Mouse (Mus musculus) heart, adult 11 months (tissue): ENCODE measurements around the gene Ghitm.
"Not testable (repeated sequence)": the region's sequence is repeated elsewhere in the genome, so short reads cannot be mapped to it uniquely, and the experiment has no call there.

ENCODE experiments used
- DNase-seq: peaks from one replicate; pipeline ENCODE4 v3.0.0; 2022

Ghitm gene

DNA sequence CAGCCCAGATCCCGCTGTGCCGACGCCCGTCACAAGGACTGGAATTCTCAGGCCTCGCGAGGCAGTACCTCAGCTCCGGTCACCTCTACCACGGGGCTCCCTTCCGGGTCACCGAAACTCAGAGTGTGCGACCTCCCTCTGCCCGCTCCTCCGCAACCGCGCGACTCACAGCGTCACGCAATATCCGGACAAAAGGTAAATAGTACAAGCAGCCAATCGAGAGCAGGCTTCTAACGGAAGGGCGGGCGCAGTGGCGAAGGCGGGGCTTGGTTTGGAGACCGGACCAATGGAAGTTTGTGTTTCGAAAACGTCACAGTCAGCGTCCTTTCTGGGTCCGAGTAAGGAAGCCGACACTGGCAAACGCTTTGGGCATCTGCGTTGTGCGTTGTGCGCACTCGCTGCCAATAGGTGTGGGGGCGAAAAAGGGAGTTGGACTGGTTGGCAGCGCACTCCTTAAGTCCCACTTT, at the start of gene Ghitm:
Gene Ghitm, minus strand, starts transcription at position 146 of the 467 bp plus-strand sequence.
- DNase-seq = peak; percentile 100

DNA sequence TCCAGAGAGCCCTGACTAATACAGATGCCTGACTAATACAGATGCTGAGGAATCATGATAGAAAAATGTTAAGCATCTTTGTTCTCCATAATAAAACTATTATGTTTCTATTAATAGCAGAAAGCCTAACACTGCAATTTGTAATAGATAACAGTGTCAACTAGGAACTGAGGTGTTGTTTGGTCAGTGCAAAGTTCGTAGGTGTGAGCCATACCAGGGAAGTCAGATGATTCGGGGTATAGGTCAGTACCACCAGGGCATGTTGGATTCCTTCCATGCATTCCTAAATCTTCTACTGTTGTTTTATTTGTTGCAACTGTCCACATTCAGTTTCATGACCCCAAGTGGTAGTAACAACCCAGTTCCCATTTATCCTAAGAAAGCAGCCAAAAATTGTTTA, 49.8 kb upstream of the Ghitm start:
- no peak for DNase-seq

DNA sequence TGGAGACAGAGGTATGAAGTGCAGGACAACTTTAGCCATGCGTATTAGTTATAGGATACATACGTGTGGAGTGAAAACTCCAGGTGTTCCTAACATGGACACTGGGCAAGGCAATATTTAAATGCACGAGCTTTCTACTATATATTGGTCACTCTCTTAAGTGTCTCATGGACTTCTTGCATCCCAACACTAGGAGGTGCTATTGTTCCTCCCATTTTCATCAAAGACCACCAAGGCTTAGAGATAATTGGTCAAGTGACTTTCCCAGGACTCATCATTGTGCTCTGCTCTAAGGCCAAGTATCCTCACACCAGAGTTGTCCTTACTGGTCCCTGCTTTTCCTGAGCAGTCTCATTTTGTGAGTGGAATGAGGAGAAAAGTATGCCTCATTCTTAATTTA, 39.4 kb upstream of the Ghitm start:
- DNase-seq = no peak

DNA sequence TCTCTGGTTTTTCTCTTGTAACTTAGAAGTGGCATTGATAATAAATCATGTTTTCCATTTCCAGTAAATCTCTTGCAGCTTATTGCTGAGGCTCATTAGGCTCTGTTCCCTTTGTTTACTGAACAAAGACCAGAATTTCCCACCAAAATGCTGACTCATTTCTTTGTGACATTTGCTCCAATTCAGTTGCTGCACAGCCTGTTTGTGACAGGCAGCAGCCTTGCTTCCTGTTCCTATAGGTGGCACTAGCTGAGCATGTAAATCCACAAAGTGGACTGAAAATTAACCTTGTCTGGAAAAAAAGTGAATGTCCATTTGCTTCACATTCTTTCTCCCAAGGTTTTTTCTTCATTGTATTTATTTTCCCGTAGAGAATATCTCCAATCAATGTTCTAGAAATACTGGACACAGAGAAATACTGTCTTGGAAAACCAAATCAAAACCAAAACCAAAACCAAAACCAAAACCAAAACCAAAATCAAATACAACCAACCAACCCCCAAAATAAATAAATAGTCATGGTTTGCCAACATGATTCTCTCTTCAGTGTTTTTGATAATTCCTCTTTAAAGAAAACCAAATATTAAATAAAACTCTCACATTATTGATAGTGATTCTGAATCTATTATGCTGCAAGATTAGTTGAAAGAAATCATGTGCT, 30.3 kb upstream of the Ghitm start:
- DNase-seq = peak; percentile 84

DNA sequence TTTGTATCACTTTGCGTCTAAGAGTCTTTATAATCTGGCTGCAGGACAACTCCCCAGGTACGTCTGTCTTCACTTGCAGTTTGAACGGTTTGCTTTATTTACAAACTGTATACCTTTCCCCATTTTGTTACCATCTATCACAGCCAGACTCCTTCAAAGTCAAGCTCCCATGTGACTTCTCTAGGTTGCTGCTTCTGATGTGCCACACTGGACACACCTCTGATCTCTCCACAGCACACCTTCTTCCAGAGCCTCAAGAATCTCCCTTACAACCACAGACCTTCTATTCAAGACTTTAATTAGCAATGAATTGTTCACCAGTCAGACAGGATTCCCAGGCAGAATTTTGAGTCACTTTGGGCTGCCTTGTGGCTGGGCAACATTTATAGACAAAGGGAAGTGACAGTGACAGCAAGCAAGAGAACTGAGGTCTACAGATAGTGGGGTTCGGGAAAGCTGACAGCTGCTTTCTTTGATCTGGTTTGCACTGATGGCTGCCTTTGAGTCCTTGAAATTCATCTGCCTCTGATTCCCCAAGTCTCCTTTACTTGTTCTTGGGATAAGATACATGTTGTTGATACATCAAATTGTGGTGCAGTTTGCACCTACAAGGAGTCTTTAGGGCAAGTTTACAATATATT, 29.4 kb upstream of the Ghitm start:
- DNase-seq = no peak

DNA sequence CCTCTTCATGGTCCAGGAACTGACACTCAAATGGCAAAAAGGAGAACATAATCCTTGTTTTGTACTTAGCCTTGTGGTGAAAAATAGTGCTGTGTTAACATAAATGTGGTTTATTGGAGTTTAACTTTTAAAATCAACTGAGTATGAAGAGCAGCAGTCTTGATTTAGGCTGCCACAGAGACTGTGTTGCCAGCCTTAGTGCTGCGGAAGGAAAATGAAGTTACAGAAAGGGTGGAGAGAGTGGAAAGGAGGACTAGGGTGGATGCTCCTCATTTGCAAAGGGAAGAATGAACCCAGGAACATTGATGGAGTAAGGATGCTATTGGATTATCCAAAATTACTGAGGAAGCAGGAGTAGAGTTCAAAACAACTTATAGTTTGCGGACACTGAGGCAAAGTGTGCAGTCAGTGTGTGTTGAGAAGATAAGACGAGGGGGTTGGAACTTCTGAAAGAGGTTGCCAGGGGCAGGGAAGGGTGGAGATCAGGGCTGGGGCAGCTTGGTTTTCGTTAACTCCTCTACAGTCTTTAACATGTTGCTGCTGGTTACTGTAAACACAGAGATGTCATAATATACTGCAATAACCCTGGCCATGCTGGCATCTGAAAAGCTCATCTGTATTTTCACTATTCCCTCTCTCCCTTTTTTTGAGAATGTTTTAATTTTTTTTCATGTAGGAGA, 28.3 kb upstream of the Ghitm start:
- DNase-seq = no peak

DNA sequence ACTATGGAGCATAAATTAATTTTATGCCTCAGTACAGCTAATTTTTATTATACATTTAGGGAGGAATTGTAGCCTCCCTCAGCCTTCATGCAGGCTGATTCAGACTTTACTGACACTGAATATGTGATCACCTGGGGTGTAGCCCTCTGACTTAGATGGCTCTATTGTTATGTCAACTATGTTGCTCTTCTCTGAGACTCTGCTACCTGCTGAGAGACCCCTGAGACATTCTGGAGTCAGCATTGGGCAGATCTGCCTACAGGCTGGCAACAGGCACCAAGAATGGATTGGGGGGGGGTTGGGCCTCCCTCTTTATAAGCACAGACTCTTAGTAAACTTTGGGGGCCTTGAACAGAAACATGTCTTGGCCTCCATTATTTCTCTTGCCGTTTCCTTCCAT, 19.3 kb upstream of the Ghitm start:
- DNase-seq = peak; percentile 71

DNA sequence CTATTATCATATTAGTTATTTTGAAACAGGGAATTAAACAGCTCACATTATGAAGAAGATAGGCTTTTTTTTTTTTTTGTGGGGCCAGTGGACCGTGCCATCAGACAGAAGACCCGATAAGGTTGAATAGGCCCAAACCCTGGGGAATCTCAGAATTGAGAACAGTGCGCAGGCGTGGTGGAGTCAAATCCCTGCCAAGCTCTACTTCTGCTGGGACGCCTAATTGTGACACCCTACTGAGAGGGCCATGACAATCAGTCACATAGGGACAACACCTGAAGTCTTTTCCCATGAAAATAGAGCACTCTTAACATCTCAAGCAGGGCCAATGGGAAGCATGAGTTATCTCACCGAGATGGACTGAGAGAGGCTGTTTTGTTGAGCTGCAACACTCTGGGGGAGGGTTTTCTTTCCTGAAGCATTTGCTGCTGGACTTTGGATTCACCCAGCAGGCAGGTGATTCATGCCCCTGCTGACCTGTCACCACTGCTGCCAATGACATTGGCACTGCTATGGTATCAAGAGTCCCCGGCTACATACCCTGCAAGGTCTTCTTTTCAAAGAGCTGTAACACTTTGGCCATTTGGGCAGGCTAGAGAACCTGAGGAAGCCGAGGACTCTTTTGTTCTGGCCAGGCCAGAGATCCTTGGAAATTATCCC, 4.1 kb upstream of the Ghitm start:
- DNase-seq = peak; percentile 58

DNA sequence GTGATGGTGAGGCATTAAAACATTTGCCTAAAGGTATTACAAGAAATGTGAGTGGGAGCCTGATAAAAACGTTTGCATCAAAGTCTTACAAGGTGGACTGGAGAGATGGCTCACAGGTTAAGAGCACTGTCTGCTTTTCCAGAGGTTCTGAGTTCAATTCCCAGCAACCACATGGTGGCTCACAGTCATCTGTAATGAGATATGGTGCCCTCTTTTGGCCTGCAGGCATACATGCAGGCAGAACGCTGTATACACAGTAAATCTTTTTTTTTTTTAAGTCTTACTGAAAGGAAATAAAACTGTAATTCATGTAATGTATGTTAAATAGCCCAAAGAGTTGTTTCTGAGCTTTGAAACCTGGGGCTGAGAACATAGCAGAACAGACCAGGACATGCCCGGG, 2.5 kb upstream of the Ghitm start:
- DNase-seq = not testable (repeated sequence)

DNA sequence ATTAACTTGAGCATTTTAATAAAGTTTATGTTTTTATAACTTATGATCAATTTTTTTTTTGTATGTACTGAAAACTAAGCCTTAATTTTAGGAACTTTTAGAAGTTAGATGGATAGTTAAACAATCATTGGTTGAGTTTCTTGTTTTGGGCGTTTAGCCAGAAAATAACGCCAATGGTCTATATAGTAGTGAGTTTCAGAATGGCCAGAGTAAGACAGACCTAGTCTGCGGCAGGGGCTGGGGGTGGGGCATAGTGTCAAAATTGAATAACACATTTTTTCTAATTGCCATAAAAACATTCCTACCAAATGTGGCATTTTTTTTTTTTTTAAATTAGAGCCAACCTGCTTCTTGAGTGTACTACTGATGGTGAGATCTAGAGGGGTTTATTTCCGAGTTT, 1.0 kb upstream of the Ghitm start:
- DNase-seq = no peak

DNA sequence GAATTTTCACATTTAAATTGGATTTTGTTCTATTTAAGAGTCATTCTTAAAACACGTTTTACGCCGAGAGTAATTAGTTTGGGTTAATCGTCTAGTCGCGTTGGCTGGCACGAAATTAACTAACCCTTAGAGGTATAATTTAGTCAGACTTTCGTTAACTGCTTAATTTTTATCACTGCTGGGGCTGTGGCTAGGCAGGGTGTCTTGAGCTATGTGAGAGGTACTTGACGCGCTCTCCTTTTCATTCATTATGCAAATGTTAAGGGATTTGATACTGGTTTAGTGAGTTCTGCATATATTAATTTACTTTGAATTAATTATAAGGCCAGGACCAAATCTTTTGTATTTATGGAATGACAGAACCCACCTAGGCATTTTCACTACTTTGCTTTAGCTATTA, 599 bp upstream of the Ghitm start:
- DNase-seq = no peak

DNA sequence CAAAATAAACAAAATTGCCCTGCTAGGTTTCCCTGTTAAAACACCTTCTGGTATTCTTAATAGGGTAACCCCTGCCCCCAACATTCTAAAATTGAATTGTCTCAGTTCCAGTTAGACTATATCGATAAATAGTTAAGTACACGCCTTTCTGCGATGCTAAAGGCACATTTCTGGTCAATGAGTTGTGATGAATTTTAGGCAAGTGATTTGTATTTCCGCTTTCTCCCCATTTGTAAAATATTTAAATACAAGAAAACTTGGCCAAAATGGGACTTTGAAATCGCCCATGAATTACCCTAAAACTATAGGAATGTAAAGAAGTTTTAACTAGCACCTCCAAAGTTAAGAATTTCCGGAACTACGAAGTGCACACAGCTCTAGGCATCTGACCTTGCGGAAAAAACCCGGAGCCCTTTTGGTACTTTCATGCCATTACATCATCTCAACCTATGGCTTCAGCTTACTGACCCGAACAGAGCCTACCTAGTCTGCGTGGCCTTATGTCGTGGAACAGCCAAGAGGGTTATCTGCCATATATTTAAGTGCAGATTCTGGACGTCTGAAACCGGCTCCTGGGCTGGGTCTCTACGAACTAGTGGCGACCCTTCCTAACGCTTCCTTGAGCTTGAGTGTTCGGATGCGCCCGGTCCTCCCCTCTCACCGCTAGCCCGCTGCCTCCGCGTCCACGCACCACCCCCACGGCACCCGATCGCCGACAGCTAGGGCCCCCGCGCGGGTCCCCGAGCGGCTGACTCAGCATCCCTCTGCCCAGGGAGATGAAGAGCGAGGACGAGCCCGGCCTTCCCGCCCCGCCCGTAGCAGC, 557 bp downstream of the Ghitm start:
- DNase-seq = no peak

DNA sequence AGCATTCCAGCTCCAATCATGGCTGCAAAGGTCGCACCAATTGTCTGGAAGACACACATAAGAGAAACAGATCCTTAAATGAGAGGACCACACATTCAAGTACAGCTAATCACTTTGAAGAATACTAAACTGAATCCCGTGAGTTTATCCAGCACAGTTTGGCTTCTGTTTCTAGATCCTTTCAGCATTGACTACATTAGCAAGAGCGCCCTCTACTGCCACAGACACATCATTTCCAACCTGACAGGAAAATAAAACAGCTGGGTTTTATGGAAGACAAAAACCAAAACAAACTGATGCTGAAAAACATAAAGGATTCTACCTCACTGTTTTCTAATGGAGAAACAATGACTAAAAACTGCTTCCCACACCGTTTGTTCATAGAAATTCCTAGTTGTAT, 7.4 kb downstream of the Ghitm start:
- peak; percentile 63 for DNase-seq

DNA sequence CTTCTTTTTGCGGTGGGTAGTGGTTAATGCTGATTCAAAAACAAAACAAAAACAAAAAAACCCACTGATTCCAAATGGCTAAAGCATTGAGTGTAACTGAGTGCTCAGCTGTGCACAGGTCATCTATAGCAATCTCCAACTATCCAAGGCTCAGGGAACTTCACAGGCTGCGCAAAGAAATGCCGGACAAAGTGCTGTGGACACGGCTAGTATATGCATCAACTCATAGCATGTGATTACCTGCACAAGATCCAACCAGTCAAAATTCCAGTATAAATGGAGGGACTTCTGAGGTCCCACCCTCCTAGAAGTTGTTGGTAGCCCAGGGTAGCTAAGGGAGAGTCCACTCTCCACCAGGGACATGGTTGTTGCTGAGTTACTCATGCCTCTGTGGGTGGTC, 15.8 kb downstream of the Ghitm start:
- DNase-seq = peak; percentile 53

DNA sequence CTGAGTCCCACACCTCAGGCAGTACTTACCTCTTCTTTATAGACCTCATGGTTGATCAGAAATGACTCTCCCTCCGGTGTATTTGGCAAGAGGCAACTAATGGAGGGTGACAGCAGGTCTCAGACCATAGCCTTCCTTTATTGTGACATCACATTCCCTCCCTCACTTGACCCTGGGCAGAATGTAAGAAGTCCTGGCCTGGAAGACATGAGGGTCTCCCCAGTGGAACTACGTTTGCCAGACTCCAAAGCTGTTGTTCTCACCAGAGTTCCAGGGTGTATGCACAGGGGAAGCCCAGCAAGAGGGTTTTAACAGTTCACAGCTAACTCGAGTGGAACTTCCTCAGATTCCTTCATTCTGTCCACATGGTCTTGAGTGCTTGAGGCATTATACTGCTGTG, 21.1 kb downstream of the Ghitm start, which contains the start of gene 2610528A11Rik:
Gene 2610528A11Rik, minus strand, starts transcription at position 101 of the 400 bp plus-strand sequence.
- peak; percentile 76 for DNase-seq

DNA sequence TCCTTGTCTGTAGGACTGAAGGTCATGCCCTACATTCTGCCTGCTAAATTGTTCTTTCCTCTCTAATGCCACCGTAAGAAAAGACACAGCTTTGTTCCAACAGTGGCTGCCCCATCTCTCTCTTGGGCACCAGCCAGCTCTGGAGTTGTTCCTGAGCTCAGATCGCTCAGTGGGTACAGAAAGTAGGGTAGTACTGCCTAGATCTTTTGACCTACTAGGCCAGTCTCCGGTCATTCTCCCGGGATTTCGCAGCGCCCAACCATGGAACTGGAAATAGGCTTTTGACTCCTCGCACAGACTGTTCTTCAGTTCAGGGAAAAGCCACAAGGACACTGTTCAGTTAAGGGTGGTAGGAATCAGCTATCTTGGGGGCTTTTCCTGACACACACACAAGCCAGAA, 22.1 kb downstream of the Ghitm start:
- peak; percentile 72 for DNase-seq

DNA sequence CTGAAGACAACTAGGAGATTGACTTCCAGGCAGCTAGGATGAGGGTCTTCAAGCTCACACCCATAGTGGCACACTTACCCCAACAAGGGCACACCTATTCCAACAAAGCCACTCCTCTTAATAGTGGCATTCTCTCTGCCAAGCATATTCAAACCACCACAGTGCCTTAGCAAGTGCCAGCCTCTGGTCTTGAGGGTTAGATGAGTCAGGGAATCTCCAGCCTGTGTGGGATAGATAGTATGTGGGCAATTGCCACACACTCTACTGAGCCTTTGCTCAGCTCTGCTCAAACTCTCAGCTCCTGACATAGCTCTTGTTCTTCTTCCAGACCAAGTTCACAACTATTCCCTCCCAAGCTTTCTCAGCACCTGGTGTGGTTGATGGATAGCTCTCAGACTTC, 23.7 kb downstream of the Ghitm start:
- peak; percentile 52 for DNase-seq

DNA sequence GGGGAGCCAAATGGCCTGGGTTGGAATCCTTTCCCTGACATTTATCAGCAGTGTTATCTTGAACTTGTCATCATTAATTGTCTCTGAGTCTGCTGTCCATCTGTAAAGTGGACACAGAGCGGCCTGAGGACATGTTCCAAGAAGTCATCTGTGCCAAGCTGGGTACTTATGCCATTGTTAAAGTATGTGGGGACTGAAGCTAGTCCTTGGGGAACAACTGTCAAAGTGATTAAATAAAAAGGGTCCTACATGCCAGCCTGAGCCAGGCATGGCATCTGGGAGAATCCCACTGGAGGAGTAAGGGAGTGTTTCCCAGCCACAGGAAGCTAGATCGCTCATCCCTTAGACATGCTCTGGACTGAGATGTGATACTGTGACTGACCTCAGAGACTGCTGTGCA, 24.6 kb downstream of the Ghitm start:
- DNase-seq = no peak

DNA sequence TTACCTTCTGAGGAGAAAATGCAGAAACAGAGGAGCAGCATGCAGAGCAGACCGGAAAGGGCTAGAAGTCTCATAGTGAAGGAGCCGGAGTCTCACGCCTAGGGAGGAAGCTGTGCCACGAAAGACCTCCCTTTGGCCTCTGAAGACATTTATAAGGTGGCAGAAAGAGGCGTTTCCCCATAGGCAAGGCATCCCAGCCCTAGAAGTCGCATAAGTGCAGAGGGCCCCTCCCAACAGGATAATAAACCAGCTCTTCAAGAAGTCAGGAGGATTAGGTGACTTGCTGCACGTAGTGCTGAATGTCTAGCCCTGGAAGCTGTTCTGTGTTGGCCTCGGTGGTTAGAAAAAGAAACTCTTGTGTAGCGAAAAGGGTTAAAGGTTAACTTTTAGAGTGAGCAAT, 25.1 kb downstream of the Ghitm start:
- DNase-seq = peak; percentile 74

DNA sequence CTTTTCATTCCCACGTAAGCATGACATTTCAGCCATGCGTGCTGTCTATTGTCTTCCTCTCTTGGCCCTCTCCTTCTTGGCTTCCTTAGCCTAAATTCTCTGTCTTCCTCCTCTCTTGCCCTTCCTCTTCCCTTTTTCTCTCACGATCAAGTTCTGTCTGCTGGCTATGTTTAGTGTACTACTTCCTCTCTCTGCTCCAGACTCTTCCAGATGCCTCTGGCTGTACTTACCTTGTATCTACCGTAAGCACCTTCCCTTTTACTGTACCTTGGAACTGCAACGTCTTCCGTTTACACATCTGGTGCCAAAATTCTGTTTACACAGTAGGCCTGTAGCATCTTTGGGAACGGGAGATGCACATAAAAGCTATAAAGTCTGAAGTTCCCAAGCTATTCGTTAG, 25.6 kb downstream of the Ghitm start:
- DNase-seq = no peak

DNA sequence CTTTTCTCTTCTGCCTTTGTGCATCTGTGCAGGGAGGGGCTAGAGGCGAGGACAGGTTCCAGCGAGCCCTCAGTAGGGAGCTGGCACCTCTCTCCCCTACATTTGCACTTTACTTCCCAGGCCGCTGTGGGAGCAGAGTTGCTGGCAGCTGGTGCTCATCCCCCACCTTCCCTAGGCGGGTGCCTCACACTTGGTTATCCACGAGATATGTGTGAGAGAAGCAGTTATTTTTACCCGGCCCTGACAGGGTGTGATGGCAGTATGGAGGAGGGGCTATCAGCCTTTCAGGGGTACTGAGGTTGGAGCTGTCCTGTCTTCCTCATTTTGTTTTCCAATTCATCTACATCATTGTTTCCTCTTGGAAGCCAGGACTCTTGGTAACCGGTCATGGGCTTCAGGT, 29.2 kb downstream of the Ghitm start:
- peak; percentile 64 for DNase-seq

DNA sequence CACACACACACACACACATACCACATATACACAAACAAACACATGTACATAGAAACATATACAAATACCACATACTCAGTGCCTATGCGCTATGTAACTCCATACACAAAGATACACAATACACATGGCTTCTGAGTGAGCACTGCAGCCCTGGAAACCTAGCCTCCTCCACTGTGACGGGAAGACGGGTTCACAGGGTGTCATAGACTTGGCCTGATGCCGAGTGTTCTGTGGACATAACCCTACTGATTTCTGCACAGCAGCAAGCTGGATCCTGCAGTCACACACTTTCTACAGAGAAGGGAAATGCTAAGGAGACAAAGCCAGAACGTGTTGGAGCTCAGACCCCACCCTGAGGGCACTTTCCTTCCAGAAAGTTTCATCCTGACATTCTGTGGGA, 30.3 kb downstream of the Ghitm start:
- DNase-seq = peak; percentile 90

DNA sequence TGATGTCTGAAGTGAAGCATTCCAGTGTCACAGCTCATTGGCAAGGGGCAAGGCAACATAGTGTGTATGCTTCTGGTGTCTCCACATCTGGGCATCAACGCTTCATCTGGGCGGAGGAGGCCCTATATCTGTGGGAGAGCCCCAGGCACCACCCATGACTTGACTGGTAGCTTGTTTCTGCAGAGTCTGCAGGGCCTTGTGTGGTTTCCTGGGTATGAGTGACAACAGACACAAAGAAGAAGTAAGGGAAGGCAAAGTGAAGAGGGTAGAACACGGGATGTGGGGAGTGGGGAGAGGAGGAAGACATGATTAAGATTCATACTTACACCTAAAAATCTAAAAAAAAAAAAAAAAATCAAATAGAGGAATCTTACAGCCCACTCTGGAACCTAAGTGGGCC, 32.6 kb downstream of the Ghitm start:
- DNase-seq = peak; percentile 56
